Mouse (Mus musculus) natural killer cell, adult 2 months (primary cell): ENCODE data around the gene Utrn.

Source experiments
- DNase-seq, 2 experiments: peaks; one replicate each; pipeline ENCODE4 v3.0.0; 2022; ENCODE audit warnings: low spot score in 2 of 2

Utrn gene

GRCm38 (mm10) chr10:12798248-12798647 is 70.9 kb downstream of the Utrn start:
- no peak for DNase-seq

GRCm38 (mm10) chr10:12796510-12796840 is 72.7 kb downstream of the Utrn start:
- no peak for DNase-seq

- DNase-seq = no peak
Measured at GRCm38 (mm10) chr10:12795796-12796509, 73.2 kb downstream of the Utrn start.

GRCm38 (mm10) chr10:12792049-12792448 is 77.1 kb downstream of the Utrn start:
- no peak for DNase-seq

- DNase-seq = no peak
Measured at GRCm38 (mm10) chr10:12790881-12791280, 78.3 kb downstream of the Utrn start.

GRCm38 (mm10) chr10:12788529-12788928 is 80.6 kb downstream of the Utrn start:
- no peak for DNase-seq

- no peak for DNase-seq
Measured at GRCm38 (mm10) chr10:12787965-12788364, 81.2 kb downstream of the Utrn start.

- no peak for DNase-seq
Measured at GRCm38 (mm10) chr10:12785299-12785698, 83.9 kb downstream of the Utrn start.

GRCm38 (mm10) chr10:12781381-12781907 is 87.7 kb downstream of the Utrn start:
- DNase-seq = no peak

- no peak for DNase-seq
Measured at GRCm38 (mm10) chr10:12773178-12773577, 96.0 kb downstream of the Utrn start.

GRCm38 (mm10) chr10:12771511-12771910 is 97.7 kb downstream of the Utrn start:
- DNase-seq = no peak

GRCm38 (mm10) chr10:12762668-12763067 is 106.5 kb downstream of the Utrn start:
- DNase-seq = no peak

- no peak for DNase-seq
Measured at GRCm38 (mm10) chr10:12758702-12758988, 110.5 kb downstream of the Utrn start.

- DNase-seq = no peak
Measured at GRCm38 (mm10) chr10:12757943-12758701, 111.0 kb downstream of the Utrn start.

GRCm38 (mm10) chr10:12756692-12757091 is 112.5 kb downstream of the Utrn start:
- no peak for DNase-seq

- DNase-seq = no peak
Measured at GRCm38 (mm10) chr10:12754911-12755310, 114.3 kb downstream of the Utrn start.

- no peak for DNase-seq
Measured at GRCm38 (mm10) chr10:12754166-12754565, 115.0 kb downstream of the Utrn start.

GRCm38 (mm10) chr10:12743717-12744116 is 125.4 kb downstream of the Utrn start:
- DNase-seq = no peak

GRCm38 (mm10) chr10:12739302-12739987 is 129.7 kb downstream of the Utrn start:
- DNase-seq = no peak

GRCm38 (mm10) chr10:12737926-12738325 is 131.2 kb downstream of the Utrn start:
- DNase-seq = no peak

GRCm38 (mm10) chr10:12736861-12737835 is 132.0 kb downstream of the Utrn start:
- DNase-seq = no peak

GRCm38 (mm10) chr10:12735695-12736094 is 133.5 kb downstream of the Utrn start:
- no peak for DNase-seq
